Mouse (Mus musculus): ENCODE measurements around the gene Gm20449.
"Not testable (repeated sequence)": the region's sequence is repeated elsewhere in the genome, so short reads cannot be mapped to it uniquely, and the experiment has no call there.

The Gm20449 gene

DNA sequence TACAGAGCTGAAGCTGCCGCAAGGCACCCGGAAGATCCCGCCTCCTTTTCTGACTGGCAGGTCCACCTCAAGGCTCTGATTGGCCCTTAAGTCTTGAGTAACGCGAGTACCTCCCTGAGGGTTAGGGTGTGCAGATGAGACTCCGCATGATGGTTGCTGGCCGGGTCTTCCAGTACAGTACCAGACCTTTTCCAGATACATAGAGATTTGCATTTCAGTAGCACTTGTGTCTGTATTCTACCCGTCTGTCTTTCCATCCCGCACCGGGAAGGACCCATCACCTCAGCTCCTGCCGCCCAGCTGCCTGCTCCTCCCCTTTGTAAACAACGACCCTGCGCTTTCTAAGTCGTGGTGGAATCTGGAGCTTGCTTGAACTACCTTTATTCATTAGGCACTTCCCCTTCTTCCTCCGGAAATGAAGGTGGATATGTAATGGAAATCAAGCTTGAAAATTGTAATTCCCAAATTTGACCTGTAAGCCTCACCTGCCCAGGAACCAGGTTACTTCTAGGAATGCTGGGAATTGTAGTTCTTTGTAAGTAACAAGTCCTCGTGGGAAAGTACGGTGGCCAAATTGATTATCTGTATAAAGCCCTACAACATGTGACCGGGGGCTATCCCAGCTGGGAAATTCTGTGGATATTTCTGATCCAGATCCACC lies at the start of gene Gm20449, which contains the start of gene AW146154:
Gene Gm20449, minus strand, starts transcription at position 29 of the 661 bp plus-strand sequence.
Gene AW146154, minus strand, starts transcription at position 502 of the 661 bp plus-strand sequence.
- DNase-seq (ENCODE audit: low spot score in 2 of 2) = peak; percentile 99 to 100

DNA sequence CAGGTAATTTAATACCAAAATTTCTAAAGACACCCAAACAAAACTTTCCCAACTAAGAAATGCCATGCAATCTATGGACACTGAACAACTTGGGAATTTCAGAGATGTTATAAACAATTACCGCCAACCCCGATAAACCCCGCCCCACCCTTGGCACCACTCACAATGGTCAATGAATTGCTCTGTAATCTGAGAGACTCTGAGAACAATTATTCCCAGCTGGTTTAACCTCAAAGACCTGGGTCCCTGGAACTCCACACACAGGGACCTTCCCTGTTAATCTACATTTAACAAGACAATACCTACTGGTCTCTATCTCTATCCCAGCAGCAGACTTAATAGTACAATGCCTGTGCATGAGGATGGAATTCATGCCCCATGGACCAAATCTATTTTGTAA lies 13.5 kb upstream of the Gm20449 start:
- no peak for DNase-seq (ENCODE audit: low spot score in 2 of 2)

DNA sequence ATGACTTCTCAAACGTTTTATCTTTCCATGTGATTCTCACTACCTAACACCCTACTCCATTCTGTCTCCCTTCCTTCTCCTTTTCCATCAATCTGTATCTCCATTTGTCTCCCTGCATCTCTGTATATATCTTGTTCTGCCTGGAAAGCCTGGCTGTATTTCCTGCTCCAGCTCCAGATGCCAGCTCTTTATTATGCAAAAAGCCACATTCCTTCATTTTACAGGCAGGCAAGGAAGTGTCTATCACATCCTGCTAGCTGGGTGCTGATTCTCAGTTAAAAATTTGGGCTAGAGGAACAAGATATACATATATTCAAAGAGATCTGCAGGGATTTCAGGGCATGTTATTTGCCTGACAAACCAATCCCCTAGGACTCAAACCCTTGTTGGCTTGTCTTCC lies 13.0 kb upstream of the Gm20449 start:
- DNase-seq (ENCODE audit: low spot score in 2 of 2) = no peak

DNA sequence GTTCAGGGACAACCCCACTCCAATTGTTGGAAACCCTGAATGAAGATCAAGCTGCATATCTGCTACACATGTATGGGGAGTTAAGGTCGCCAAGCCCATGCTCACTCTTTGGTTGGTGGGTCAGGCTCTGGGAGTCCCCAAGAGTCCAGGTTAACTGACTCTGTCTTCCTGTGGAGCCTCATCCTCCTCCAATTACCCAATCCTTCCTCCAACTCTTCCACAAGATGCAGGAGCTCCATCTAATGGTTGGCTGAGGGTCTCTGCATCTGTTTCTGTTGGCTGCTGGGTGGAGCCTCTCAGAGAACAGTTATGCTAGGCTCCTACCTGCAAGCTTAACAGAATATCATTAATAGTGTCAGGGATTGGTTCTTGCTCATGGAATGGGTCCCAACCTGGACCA lies 3.2 kb upstream of the Gm20449 start:
- DNase-seq (ENCODE audit: low spot score in 2 of 2) = no peak

DNA sequence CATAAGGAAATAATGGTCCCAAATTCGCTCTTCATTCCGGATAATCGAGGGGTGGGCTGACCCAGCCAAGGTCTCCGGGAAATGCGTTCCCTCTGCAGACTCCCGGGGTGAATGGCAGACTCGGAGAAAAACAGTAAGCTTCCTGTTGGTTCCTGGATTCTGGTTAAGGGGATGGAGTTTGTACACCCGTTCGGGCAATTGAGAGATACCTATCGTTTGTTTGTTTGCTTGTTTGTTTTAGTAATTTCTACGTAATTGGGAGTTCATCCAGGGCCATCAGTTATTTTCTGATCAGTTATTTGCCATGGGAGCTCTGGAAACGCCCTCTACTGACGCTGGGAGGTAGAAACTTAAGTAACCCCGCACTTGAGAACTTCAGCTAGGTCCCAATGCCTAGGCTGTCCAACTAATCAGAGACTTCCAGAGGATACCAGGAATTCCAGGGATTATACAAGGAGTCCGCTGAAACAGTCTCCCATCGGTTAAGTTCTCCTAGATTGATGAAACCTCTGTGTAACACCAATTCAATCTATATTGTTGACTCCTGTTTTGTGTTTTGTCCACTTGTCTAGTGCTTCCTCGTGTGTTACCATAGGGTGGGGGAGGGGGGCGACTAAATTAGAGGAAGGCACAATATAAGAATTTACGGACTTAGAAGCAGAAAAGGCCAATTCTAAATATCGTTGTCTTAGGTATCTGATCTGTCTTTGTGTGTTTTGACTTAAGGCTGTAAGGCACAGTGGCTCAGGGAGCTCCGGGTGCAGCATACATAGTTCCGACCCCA lies 1.1 kb upstream of the Gm20449 start:
- peak; percentile 42 to 77 for DNase-seq (ENCODE audit: low spot score in 2 of 2)

DNA sequence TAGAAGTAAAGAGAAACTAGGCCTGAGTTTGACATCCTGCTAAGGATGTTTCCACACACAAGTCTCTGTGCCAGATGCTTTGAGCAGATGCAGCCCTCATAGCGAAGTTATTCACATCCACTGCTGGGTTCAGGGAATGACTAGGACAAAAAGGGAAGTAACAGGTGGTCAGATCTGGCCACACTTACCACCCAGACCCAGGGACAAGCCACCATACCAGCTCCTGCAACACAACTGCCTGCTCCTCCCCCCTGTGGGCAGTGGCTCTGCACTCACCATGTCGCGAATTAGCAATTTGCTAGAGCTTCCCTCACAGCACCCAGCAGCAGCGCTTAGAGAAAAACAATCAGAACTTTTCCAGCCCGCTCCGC lies 214 bp downstream of the Gm20449 start:
- not testable (repeated sequence) for DNase-seq (ENCODE audit: low spot score in 2 of 2)

DNA sequence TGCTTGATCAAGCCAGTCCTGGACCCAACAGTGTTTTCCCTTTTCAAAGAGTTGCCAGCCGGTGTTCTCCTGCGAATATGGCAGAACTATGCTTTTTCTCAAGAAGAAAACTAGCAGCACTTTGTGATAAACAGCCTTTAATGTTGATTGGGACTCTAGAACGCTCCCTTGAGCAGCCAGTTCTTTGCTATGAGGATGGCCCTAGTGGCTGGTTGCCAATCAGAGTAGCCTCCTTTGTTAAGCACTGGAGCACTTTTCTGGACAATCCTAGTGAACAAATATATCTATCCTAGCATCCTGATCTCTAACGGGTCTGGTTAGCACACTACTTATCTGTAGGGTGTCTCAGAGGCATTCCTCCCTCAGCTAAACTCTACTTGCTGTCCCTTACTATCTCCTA lies 753 bp downstream of the Gm20449 start:
- not testable (repeated sequence) for DNase-seq (ENCODE audit: low spot score in 2 of 2)

DNA sequence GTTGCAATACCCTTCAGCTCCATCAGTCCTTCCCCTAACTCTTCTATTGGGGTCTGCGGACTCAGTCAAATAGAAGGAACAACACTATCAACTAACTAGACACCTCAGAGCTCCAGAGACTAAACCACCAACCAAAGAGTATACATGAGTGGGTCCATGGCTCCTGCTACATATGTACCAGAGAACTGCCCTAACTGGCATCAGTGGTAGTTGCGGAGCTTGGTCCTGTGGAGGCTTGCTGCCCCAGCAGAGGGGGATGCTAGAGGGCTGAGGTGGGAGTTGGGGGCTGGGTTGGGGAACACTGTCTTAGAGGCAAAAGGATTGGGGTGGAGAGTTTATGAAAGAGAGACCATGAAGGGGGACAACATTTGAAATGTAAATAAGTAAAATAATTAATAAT lies 1.3 kb downstream of the Gm20449 start:
- DNase-seq (ENCODE audit: low spot score in 2 of 2) = no peak

DNA sequence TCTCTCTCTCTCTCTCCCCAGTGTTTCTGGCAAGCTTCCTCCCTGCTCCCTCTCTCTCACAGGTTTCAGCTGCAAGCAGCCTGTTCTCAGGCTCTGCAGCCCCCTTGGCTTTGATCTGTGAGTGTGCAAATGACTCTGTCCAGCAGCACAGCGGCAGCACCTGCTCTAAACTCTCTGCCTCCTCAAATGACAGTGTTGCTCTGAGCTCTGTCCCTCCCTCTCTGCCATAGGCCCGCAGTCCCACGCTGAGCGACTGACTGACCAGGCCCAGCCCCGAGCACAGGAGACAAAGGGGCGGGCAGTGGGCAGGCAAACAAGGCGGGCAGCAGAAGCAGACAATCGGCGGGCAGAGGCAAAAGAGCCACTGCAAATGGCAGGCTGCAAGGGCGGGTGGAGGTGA lies 47.4 kb downstream of the Gm20449 start:
- no peak for DNase-seq (ENCODE audit: low spot score in 2 of 2)

DNA sequence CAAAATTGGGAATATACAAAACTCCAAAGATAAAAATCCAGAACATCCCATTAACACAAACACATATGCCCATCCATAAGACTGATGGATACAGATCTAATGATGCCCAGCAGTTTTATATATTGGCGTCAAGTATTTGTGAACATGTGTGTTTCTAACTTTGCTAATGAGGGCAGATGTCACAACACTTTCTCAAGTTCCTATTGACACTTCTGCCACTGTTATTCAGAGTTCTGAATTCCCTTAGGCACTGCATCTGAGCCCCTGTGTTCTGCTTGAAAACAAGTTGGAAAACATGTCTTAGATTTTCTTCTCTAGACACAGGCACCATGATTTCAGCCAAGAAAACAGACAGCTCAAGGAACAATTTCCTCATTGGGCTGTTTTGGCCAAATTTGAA lies 50.6 kb downstream of the Gm20449 start, which contains the start of gene Vmn2r57:
Gene Vmn2r57, minus strand, starts transcription at position 101 of the 400 bp plus-strand sequence.
- DNase-seq (ENCODE audit: low spot score in 2 of 2) = not testable (repeated sequence)

DNA sequence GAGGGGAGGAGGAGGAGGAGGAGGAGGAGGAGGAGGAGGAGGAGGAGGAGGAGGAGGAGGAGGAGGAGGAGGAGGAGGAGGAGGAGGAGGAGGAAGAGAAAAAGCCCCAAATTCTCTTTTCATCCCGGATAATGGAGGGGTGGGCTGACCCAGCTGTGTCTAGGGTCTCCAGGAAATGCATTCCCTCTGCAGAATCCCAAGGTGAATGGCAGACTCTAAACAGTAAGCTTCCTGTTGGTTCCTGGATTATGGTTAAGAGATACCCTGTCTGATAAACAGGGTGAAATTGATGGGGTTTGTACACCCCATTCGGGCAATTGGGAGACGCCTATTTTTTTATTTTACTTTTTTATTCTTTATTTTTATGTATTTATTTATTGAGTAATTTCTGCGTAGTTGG lies 105.1 kb downstream of the Gm20449 start:
- DNase-seq (ENCODE audit: low spot score in 2 of 2) = no peak

DNA sequence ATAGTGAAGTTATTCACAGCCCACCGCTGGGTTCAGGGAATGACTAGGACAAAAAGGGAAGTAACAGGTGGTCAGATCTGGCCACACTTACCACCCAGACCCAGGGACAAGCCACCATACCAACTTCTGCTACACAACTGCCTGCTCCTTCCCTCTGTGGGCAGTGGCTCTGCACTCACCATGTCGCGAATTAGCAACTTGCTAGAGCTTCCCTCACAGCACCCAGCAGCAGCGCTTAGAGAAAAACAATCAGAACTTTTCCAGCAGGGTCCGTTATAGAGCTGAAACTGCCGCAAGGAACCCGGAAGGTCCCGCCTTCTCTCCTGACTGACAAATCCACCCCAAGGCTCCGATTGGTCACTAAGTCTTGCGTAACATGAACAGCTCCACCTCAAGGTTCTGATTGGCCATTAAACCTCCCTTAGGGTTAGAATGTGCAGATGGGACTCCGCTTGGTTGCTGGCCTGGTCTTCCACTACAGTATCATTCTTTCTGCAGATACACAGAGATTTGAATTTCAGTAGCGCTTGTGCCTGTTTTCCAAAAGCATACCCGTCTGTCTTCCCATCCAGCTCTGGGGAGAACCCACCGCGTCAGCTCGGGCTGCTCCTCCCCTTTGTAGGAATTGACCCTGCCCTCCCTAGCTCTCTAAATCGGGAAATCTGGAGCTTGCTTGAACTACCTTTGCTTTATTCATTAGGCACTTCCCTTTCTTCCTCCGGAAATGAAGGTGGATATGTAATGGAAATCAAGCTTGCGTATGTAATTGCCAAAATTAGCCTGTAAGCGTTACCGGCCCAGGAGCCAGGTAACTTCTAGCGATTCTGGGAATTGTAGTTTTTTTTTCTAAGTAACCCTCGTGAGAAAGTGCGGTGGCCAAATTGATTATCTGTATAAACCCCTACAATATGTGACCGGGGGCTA lies 105.9 kb downstream of the Gm20449 start, which contains the start of gene AI987944:
Gene AI987944, minus strand, starts transcription at position 332 of the 924 bp plus-strand sequence.
- DNase-seq (ENCODE audit: low spot score in 2 of 2) = peak; percentile 81 to 86

Data from frontal cortex, postnatal 36 days (tissue).